Mouse (Mus musculus) megakaryocyte, adult 5-6 weeks (primary cell): Measurements from ENCODE around the gene Lcmt1. TPM values are rescaled to one million over a fixed set of nuclear protein-coding genes. Genes with fewer than 3 reads are reported as not detected.

Source experiments
- ATAC-seq: 2 replicates; pipeline ENCODE4 v1.8.0; 2016; ENCODE audit warnings: mild to moderate bottlenecking, inconsistent platforms; ENCODE audit not compliant: poor library complexity, severe bottlenecking
- total RNA-seq, 2 experiments: library from RNA; stranded (forward) in 1 of 2; stranded (reverse) in 1 of 2; fragments of 153-499, 151-499 nt in 1 of 2; fragments of 221-1000, 200-1000 nt in 1 of 2; gene quantifications; 2 replicates each; pipeline versions ENCODE4 v1.2.3 to v1.2.4; 2015 to 2017

Lcmt1 gene
- total RNA-seq, 2 experiments from 2014 or later, result 23.4 to 30.1 TPM

DNA sequence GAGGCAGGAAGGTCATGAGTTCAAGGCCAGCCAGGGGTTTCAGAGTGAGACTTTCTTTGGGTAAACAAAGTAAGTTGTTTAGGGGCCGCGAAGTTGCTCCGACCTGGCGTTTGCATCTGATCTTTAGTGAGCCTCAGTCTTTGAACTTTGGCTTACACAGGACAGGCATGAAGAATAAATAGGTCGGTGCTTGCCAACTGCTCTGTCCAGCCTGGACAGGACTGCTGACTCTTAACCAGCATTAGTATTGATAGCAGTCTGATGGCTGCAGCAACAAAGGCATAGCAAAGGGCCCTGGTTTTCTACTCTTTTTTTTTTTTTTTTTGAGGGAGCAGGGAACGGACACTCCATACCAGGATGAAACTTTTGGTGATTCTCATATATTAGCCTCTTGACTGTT lies 83.0 kb downstream of the Lcmt1 start:
- no peak for ATAC-seq

DNA sequence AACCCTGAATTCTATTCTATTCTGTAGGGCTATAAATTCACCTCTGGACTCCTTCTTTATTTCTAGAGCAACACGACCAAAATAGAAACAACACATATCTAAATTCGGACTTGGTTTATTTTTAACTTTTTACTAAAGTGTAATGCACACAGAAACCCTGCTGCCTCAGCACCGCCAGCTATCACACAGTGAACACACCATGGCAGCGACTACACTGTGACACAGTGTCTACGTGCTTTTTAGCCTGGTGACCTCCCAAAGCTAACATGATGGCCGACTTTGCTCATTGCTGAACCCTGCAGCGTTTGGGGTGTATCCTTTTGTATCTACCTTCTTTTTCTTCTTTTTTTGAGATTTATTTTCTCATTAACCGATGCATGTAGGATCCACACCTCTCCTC lies 83.5 kb downstream of the Lcmt1 start:
- ATAC-seq, result no peak

DNA sequence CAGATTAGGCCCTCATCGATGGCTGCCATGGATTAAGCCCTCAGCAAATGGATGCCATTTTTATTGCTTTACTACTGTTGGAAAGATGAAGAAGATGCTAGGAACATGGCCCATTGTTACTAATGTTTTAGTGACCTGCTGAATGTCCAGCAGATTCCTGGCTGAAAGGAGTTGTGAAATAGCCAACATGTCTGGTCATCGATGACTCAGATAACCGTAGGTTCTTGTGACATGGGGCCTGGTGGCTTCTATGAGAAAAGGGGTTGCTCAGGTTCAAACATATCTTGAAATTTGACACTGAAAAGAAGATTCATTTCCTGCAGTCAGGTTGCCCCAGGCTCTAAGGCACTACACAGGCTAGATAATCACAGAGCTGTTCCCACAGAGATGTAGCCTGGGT lies 85.5 kb downstream of the Lcmt1 start:
- no peak for ATAC-seq

DNA sequence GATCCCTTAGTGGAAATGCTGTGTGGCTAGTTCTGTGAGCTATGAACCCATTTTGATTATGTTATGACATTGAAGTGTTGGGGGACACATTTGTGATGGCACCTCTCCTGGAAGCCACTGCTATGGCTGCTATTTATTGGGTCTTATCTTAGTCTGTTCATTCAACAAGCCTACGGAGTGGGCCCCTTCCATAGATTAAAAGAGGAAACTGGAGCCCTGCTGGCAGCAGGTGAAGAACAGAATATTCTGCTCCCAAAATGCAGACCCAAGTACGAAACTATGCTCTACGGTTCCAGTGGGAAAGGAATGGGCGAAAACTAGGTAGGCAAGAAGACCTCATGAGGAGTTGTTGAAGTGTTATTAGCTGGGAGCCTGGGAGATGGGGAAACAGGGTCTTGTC lies 88.7 kb downstream of the Lcmt1 start:
- no peak for ATAC-seq

DNA sequence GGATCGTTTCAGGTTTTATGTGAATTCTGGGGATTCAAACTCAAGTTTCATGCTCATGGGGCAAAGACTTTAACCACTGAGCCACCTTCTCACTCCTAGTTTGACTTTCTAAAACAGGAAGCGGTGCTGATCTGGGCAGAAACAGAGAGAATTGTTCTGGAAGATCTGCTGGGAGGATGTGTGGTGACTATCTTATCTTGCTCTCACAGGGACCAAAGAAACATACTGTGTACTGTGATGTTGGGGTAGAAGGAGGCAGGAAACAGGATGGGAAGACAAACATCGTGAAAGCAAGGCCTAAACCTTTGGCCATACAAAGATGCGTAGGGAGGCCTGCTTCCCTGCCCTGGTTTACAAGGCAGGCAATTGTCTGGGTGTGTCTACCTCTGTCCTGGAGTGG lies 89.7 kb downstream of the Lcmt1 start:
- ATAC-seq, result no peak

DNA sequence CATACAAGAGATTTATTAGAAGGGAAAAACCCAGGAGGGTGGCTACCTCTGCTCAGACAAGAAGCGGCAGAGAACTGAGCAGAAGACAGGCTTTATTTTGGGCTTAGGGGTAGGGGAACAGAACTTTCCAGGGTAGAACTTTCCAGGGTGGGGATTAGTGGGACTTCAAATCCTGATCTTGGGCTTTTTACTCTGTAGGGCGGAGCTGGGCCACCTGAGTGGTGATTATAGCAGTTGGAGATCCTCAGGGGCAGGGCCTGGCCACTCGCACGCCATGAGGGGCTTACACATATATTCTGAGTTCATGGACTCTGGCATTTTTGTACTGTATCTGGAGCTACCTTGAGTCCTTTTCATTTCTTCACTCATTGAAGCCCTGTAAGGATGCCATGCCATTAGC lies 91.7 kb downstream of the Lcmt1 start:
- no peak for ATAC-seq

DNA sequence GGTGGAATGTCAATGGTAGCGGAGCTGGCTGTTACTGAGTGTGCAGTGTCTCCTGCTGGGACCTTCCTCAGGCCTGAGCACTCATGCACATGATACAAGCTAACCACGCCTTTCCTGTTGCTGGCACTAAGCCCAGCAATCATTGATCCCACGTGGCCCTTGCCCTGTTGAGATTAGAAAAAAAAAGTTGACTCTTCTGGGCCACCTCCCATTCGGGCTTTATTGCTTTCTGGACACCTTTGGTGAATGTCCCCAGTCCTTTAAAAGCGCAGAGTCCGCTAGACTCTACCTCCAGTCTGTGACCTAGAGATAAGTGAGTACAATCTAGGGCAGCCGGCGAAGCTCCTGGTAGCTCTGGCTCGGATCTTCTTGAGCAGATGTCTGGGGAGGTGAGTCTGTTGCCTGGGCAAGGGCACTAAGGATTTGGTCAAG lies 92.5 kb downstream of the Lcmt1 start, which contains the start of gene Aqp8:
Gene Aqp8 (plus strand): TSS at position 222 of the 432 bp plus-strand sequence.
- peak; percentile 36 for ATAC-seq

DNA sequence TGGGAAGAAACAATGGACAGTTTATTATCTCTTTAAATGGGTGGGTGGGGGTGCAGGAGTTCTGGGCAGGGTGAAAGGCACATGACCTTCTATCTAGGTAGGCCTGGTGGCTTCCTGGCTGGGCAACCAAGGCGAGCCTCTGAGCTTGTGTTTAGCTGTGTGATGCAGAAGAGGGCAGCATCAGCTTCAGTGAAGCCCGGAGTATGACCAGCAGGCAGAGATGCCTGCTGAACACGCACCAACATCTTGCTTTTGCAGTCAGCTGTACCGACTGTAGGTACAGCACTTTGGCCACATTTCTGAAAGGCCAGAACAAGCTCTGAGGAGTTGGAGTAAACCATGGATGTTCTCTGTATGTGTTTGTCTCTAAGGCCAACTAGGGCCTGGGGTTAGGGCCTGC lies 94.0 kb downstream of the Lcmt1 start:
- no peak for ATAC-seq

DNA sequence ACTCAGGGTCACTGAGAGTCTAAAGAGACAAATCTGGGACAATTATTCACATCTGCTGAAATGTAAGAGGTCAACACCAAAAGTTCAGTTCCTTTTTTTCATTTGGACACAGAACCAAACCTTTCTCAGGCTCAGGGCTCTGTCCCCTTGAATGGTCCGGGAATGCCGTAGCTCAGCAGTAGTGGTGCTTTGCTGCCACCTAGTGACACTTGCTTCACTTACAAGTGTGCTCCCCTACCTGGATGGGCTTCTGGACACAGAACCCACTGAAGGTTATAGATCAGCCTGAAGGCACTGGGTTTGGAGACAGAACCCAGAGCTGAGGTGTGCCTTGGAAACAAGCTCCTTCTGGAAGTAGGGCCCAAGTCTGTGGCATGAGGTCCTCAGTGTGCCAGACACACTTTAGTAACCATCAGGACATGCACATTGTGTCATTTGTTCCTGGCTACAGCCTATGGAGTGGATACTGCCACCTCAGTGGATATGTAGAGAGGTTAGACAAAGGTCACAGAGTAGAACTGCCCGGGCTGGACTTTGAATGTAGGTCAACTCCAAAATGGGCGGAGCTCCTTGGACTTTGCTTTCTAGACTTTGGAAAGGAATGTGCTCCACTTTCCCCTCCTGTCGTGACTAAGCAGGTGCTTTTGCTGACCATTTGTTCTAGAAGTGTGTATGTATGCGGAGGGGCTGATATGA lies 96.3 kb downstream of the Lcmt1 start:
- ATAC-seq, result peak; percentile 83

DNA sequence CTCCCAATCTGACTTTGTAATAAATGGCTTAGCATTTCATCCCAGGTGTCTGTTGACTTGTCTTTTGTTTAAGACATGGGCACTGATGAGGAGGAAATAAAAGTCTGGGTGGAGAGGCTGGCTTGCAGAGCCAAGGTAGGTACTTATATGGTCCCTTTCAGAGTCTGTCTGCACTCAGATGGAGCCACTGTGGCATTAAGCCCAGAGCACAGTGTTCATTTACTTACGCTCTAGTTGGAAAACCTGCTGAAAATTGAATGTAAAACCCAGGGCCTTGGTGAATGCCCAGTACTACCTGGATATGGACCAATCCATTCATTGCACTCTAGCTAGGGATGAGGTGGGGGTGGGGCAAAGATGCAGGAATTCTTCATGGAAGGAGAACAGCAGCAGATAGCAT lies 98.4 kb downstream of the Lcmt1 start:
- ATAC-seq, result no peak

Other genes starting within 250 kb of the Lcmt1 start
- gene Tnrc6a, start 245.9 kb upstream of the Lcmt1 start, total RNA-seq (2015), result 22.2 and 25.5 TPM in 2 replicates
- gene Tnrc6a, start 245.9 kb upstream of the Lcmt1 start, total RNA-seq (2017), result 23.3 and 28.9 TPM in 2 replicates
- gene Slc5a11, start 155.0 kb upstream of the Lcmt1 start, total RNA-seq (2015), result 0.11 and 1.5 TPM in 2 replicates
- 0.48 and 15.2 TPM in 2 replicates for gene Slc5a11, start 155.0 kb upstream of the Lcmt1 start, total RNA-seq (2017)
- gene Arhgap17, start 131 bp downstream of the Lcmt1 start, total RNA-seq (2015), result 123 and 129 TPM in 2 replicates
- gene Arhgap17, start 131 bp downstream of the Lcmt1 start, total RNA-seq (2017), result 40.7 and 51.7 TPM in 2 replicates
- not detected in 2 replicates for gene Aqp8, start 92.5 kb downstream of the Lcmt1 start, total RNA-seq (2015)
- not detected in 2 replicates for gene Aqp8, start 92.5 kb downstream of the Lcmt1 start, total RNA-seq (2017)
- gene Zkscan2, start 130.7 kb downstream of the Lcmt1 start, total RNA-seq (2015), result not detected in 2 replicates
- not detected in 2 replicates for gene Zkscan2, start 130.7 kb downstream of the Lcmt1 start, total RNA-seq (2017)